Mouse (Mus musculus) heart, postnatal 0 days (tissue): Measurements from ENCODE around the gene H13. TPM values are rescaled to one million over a fixed set of nuclear protein-coding genes. Genes with fewer than 3 reads are reported as not detected.
A peak's percentile ranks its signal among the peaks of the same experiment; 100 is the strongest.

Experiments
- ATAC-seq: fragments of 200-750 bp; cut with Nextera tagmentation; 2 replicates; pipeline ENCODE4 v1.8.0; 2017; ENCODE audit warnings: low read depth, moderate number of reproducible peaks, moderate library complexity; ENCODE audit not compliant: insufficient read depth
- DNase-seq: peaks from one replicate; pipeline ENCODE4 v3.0.0-alpha.2; 2016; ENCODE audit warnings: low spot score
- H3K27ac ChIP-seq: fragments of 300-500 bp; sonication (generic); 2 replicates; pipeline ENCODE4 v1.5.1; 2014; ENCODE audit warnings: low read depth, mild to moderate bottlenecking
- H3K27me3 ChIP-seq: fragments of 300-500 bp; sonication (generic); 2 replicates; pipeline ENCODE4 v1.6.1; 2014; ENCODE audit warnings: low read length, mixed read lengths; ENCODE audit not compliant: control insufficient read depth, insufficient read depth
- H3K36me3 ChIP-seq: fragments of 300-500 bp; sonication (generic); replicated peaks from 2 replicates; pipeline ENCODE4 v1.6.1; 2014; ENCODE audit warnings: low read length, mixed read lengths; ENCODE audit not compliant: control insufficient read depth, insufficient read depth
- H3K4me1 ChIP-seq: fragments of 300-500 bp; sonication (generic); 2 replicates; pipeline ENCODE4 v1.6.1; 2014; ENCODE audit warnings: antibody characterized with exemption; ENCODE audit not compliant: control insufficient read depth, insufficient read depth
- H3K4me2 ChIP-seq: fragments of 300-500 bp; sonication (generic); 2 replicates; pipeline ENCODE4 v1.6.1; 2014; ENCODE audit warnings: low read depth, mild to moderate bottlenecking, low read length, moderate library complexity
- H3K4me3 ChIP-seq: fragments of 300-500 bp; sonication (generic); 2 replicates; pipeline ENCODE4 v1.5.1; 2014; ENCODE audit warnings: low read depth, low read length
- H3K9ac ChIP-seq: fragments of 300-500 bp; sonication (generic); replicated peaks from 2 replicates; pipeline ENCODE4 v1.6.1; 2014; ENCODE audit warnings: low read depth, low read length, mixed read lengths
- H3K9me3 ChIP-seq: fragments of 300-500 bp; sonication (generic); replicated peaks from 2 replicates; pipeline ENCODE4 v1.6.1; 2016; ENCODE audit warnings: low read length; ENCODE audit not compliant: control insufficient read depth
- CTCF ChIP-seq: IDR thresholded peaks from 2 replicates; pipeline ENCODE4 v1.5.1; 2016; ENCODE audit warnings: antibody characterized with exemption, control low read depth, low read depth
- EP300 ChIP-seq: IDR thresholded peaks from 2 replicates; pipeline ENCODE4 v1.6.1; 2016; ENCODE audit warnings: antibody characterized with exemption, low read depth
- WGBS: fragments of 180-500 bp; shearing (Covaris S2); extraction: QIAGEN DNeasy Blood & Tissue Kit; methylation state at CpG from one replicate; pipeline ENCODE4 v1.1.7; 2014; 5-methylcytosine and 5-hydroxymethylcytosine counted together
- polyA plus RNA-seq: library from polyadenylated mRNA; unstranded; fragments of >200 nt; fragmentation: Nextera tagmentation; extraction: Ambion mirVana; gene quantifications from 2 replicates; pipeline ENCODE4 v1.2.1, GENCODE M21; 2015
- total RNA-seq: library from RNA; depleted of rRNA; stranded (reverse); fragments of >200 nt; gene quantifications from 2 replicates; pipeline ENCODE4 v1.2.3, GENCODE M21; 2014; ENCODE audit warnings: low replicate concordance; rRNA removed

The H13 gene
- 68.6 and 72.9 TPM in 2 replicates for total RNA-seq
- 53.4 and 55.0 TPM in 2 replicates for polyA plus RNA-seq

DNA sequence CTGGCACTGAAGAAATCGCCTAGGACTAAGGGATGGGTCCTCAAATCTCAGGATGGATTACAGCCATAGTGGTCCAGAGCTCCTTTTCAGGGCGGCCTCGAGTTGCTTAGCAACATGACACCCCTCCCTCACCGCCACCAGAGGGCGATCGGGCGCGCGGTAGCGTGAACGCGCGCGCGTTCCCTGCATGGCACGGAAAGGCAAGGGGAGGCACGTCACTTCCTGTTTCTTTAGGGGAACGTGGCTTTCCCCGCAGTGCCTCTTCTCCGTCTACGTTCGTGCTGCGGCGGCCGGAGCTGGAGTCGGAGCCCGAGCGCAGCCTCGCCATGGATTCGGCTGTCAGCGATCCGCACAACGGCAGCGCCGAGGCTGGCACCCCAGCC, at the start of gene H13:
TSS of gene H13 (plus strand) at position 206 of the 383 bp plus-strand sequence.
- peak; percentile 93 for DNase-seq
- Histone ChIP-seq H3K9me3 (no peaks in the 10 kb centered on the region), H3K27me3 (no peaks in the 10 kb centered on the region), H3K27ac (peak within 1 kb of the TSS; percentile 87), H3K36me3 (no peaks in the 10 kb centered on the region; the same call in 1 of the 2 replicates), H3K9ac (peak within 1 kb of the TSS; percentile 76), H3K4me2 (peak within 1 kb of the TSS; percentile 89), H3K4me3 (peak within 1 kb of the TSS; percentile 86), H3K4me1 (peaks cover 25% of the 10 kb centered on the region)
- TF ChIP-seq EP300: no peak
- TF ChIP-seq CTCF: peak; percentile 99
- peak; percentile 87 for ATAC-seq
- WGBS: under 1% methylated on average over 35 of the region's 35 CpGs

- H3K36me3 ChIP-seq: no peaks in the 10 kb centered on the region
- 0 out of 2 replicates have a peak, but pooled peaks cover 4% of the 10 kb centered on the region for H3K9me3 ChIP-seq
- no peak overlapping the region for H3K4me2 ChIP-seq
- WGBS: 55% methylated on average over 9 of the region's 9 CpGs
- no peak overlapping the region for H3K9ac ChIP-seq
- no peak for TF ChIP-seq EP300
- no peak for TF ChIP-seq CTCF
- peaks cover 7% of the 10 kb centered on the region; the same call in 1 of the 2 replicates for H3K27me3 ChIP-seq
- H3K27ac ChIP-seq: no peak overlapping the region
- no peak overlapping the region for H3K4me3 ChIP-seq
- no peaks in the 10 kb centered on the region for H3K4me1 ChIP-seq
- ATAC-seq: peak; percentile 2; the same call in 1 of the 2 replicates
- no peak for DNase-seq
Measured at GRCm38 (mm10) chr2:152620367-152621134, 48.7 kb upstream of the H13 start.

GRCm38 (mm10) chr2:152622151-152622550, 47.1 kb upstream of the H13 start:
- Histone ChIP-seq H3K4me3 (no peak overlapping the region), H3K4me2 (no peak overlapping the region), H3K27me3 (peaks cover 18% of the 10 kb centered on the region), H3K36me3 (no peaks in the 10 kb centered on the region), H3K27ac (no peak overlapping the region), H3K9ac (no peak overlapping the region), H3K9me3 (0 out of 2 replicates have a peak, but pooled peaks cover 4% of the 10 kb centered on the region), H3K4me1 (0 out of 2 replicates have a peak, but pooled peaks cover 6% of the 10 kb centered on the region)
- ATAC-seq (no peak), DNase-seq (no peak)
- 78% methylated on average over 13 of the region's 13 CpGs for WGBS
- TF ChIP-seq EP300: no peak
- TF ChIP-seq CTCF: no peak

- no peak for TF ChIP-seq CTCF
- no peak for TF ChIP-seq EP300
Measured at GRCm38 (mm10) chr2:152622953-152623352, 46.3 kb upstream of the H13 start, which contains the start of gene Defb25. TSS of gene Defb25 (minus strand) at chr2:152623053.

GRCm38 (mm10) chr2:152624566-152624965, 44.7 kb upstream of the H13 start:
- Histone ChIP-seq H3K4me3 (no peak overlapping the region), H3K4me2 (no peak overlapping the region), H3K27me3 (peaks cover 37% of the 10 kb centered on the region), H3K9me3 (0 out of 2 replicates have a peak, but pooled peaks cover 4% of the 10 kb centered on the region), H3K9ac (no peak overlapping the region), H3K36me3 (no peaks in the 10 kb centered on the region), H3K4me1 (0 out of 2 replicates have a peak, but pooled peaks cover 6% of the 10 kb centered on the region), H3K27ac (no peak overlapping the region)
- no peak for ATAC-seq
- TF ChIP-seq CTCF (no peak), EP300 (no peak)
- 88% methylated on average over 2 of the region's 2 CpGs for WGBS
- DNase-seq: no peak

More at GRCm38 (mm10) chr2:152622953-152623352, 46.3 kb upstream of the H13 start, which contains the start of gene Defb25:
- H3K4me1 ChIP-seq: 0 out of 2 replicates have a peak, but pooled peaks cover 6% of the 10 kb centered on the region
- no peak for ATAC-seq
- H3K4me3 ChIP-seq: no peak within 1 kb of the TSS
- H3K36me3 ChIP-seq: no peaks in the 10 kb centered on the region
- no peak for DNase-seq
- peaks cover 21% of the 10 kb centered on the region for H3K27me3 ChIP-seq
- H3K9ac ChIP-seq: no peak within 1 kb of the TSS
- no peak within 1 kb of the TSS for H3K4me2 ChIP-seq
- WGBS: 66% methylated on average over 7 of the region's 7 CpGs
- 0 out of 2 replicates have a peak, but pooled peaks cover 4% of the 10 kb centered on the region for H3K9me3 ChIP-seq
- H3K27ac ChIP-seq: no peak within 1 kb of the TSS
